Mouse (Mus musculus): ENCODE data around the gene Tmprss12.
"Not testable (repeated sequence)": the region's sequence is repeated elsewhere in the genome, so short reads cannot be mapped to it uniquely, and the experiment has no call there.

Gene Tmprss12

GRCm38 (mm10) chr15:100273791-100274308 is 6.8 kb upstream of the Tmprss12 start:
- not testable (repeated sequence) for DNase-seq (ENCODE audit: low spot score)

- DNase-seq (ENCODE audit: low spot score) = no peak
Measured at GRCm38 (mm10) chr15:100274790-100275559, 5.7 kb upstream of the Tmprss12 start.

GRCm38 (mm10) chr15:100276403-100276802 is 4.2 kb upstream of the Tmprss12 start:
- no peak for DNase-seq (ENCODE audit: low spot score)

DNA sequence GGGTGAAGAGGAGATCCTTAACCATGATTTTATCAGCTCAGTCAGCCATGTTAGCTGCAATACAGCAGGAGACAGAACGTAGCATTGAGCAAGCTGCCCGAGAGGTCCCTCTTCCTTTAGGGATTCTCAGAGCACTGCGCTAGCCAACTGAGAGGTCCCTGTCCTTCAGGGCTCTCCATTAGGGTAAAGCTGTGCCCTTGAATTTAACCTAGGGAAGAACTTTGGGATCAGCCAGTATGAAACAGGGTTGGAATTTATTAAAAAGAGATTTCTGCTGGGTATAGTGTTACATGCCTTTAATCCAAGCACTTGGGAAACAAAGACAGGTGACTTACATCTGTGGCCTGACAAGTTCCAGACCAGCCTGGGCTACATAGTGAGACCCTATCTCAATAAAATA is 3.1 kb upstream of the Tmprss12 start:
- no peak for DNase-seq (ENCODE audit: low spot score)

DNA sequence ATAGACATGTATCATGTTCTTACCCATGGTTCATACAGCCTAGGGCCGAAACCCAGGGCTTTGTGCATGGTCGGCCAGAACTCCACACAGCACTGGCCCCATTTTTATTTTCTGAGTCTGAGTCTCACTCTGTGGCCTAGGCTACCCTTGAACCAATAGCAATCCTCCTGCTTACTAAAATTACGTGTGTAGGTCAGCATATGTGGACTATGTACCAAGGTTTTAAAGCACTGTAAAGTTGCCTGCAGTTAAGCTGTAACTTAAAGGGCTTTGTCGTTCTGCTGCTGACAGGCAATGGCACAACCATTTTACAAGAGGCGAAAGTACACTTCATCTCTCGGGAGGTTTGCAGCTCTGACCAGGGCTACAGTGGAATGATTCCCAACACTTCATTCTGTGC is 8.3 kb downstream of the Tmprss12 start:
- DNase-seq (ENCODE audit: low spot score) = no peak

GRCm38 (mm10) chr15:100290858-100291257 is 10.2 kb downstream of the Tmprss12 start:
- DNase-seq (ENCODE audit: low spot score) = no peak

DNA sequence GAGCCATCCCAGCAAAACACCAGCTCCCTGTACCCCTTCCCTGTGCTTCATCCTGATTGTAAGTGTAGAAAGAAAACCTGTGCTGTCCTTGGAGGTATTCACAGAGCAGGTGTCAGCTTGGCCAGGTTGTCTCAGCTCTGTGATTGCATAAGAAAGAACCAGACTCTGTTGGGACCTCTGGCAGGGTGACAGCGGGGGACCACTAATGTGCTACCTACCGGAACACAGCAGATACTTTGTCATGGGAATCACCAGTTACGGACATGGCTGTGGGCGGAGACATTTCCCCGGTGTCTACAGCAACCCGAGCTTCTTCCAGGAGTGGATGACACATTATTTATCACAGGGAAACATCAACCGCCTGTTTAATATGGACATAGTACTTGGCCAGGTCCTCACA is 11.7 kb downstream of the Tmprss12 start:
- DNase-seq (ENCODE audit: low spot score) = no peak

DNA sequence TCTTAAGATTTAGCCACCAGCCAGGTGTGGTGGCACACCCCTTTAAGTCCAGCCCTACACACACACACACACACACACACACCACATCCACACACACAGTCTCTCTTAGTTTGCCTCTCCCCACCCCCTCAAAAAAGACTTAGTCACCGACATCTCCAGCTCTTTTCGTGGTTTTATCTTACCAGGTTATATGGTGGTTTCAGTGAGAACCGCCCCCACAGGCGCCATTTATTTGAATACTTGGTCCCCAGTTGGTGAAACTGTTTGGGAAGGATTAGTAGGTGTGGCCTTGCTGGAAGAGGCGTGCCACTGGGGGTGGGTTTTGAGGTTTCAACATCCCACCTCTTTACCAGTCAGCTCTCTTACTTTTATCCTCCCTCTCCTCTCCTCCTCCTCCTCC is 17.2 kb downstream of the Tmprss12 start:
- DNase-seq (ENCODE audit: low spot score) = no peak

GRCm38 (mm10) chr15:100300499-100300898 is 19.9 kb downstream of the Tmprss12 start:
- DNase-seq (ENCODE audit: low spot score) = no peak

DNA sequence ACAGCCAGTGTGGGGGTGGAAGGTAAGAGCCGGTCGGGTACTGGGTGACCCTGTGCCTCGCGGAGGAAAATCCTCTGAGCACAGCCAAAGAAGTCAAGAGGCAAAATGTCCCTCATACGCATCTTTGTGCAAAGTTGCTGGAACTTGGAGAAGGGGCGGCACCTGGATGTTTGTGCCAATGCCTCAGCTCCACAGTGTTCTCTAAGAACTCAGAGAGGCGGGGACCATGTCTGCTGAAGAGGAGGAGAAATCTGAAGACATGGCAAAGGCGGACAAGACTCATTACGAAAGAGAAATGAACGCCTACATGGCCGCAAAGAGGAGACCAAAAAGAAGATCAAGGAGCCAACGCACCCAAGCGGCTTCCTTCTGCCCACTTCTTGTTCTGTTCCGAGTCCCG is 20.9 kb downstream of the Tmprss12 start:
- DNase-seq (ENCODE audit: low spot score) = no peak

DNA sequence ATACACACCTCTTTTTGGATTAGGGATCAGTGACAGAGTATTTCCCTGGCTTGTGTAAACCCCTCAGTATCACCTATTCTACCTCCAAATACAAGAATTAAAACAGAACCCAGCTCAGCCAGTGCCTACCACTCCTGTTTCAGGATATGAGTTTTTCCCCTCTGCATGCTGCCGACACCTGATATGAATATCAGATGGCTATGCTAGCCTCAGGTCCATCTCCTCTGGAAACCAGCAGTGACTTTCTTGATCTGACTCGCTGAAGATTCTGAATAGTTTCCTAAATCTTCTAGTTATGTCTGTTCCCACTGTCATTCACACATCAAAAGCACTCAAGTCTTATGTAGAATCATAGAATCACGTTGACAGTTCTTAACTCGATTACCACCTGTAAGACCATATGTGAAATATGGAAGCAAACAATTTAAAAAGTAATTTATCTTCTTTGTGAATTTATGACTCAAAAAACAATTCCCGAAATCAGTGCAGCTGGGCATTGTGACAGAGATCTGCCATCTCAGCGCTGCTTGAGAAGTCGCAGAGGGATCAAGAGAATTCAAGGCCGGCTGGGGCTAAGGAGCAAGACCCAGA is 22.9 kb downstream of the Tmprss12 start:
- no peak for DNase-seq (ENCODE audit: low spot score)

- peak; percentile 88 for DNase-seq (ENCODE audit: low spot score)
Measured at GRCm38 (mm10) chr15:100304019-100304991, 23.7 kb downstream of the Tmprss12 start, which contains the start of gene Mettl7a1. Mettl7a1 (plus strand) TSS chr15:100304140.

- DNase-seq (ENCODE audit: low spot score) = no peak
Measured at GRCm38 (mm10) chr15:100306201-100306600, 25.6 kb downstream of the Tmprss12 start.

DNA sequence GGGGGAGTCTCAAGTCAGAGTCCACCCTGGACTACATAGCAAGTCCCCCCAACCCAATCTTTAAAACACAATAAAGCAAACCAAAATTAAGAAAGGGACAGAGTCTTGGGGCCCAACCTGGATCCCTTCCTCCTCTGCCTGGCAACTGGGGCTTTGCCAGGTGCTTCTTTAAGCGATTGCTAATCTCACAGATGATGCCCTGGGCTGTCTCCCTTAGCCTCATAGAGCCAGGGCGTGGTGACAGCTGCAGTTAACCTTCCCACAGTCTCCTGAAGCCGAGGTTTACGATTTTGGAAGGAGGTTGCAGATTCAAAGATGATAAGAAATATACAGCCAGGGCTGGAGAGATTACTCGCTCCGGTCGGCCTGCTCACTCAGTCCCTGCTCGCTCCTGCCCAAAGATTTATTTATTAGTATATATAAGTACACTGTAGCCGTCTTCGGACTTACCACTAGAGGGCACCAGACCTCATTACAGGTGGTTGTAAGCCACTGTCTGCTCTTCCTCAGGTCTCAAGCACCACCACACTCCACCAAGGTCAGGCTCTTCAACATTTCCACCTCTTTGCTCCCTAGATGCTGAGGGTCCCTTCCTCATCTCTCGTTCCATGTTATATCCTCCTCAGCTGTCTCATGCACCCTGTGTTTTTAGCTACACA is 26.9 kb downstream of the Tmprss12 start:
- DNase-seq (ENCODE audit: low spot score) = not testable (repeated sequence)

GRCm38 (mm10) chr15:100312346-100312745 is 31.7 kb downstream of the Tmprss12 start:
- DNase-seq (ENCODE audit: low spot score) = no peak

- no peak for DNase-seq (ENCODE audit: low spot score)
Measured at GRCm38 (mm10) chr15:100314448-100315145, 34.0 kb downstream of the Tmprss12 start.

DNA sequence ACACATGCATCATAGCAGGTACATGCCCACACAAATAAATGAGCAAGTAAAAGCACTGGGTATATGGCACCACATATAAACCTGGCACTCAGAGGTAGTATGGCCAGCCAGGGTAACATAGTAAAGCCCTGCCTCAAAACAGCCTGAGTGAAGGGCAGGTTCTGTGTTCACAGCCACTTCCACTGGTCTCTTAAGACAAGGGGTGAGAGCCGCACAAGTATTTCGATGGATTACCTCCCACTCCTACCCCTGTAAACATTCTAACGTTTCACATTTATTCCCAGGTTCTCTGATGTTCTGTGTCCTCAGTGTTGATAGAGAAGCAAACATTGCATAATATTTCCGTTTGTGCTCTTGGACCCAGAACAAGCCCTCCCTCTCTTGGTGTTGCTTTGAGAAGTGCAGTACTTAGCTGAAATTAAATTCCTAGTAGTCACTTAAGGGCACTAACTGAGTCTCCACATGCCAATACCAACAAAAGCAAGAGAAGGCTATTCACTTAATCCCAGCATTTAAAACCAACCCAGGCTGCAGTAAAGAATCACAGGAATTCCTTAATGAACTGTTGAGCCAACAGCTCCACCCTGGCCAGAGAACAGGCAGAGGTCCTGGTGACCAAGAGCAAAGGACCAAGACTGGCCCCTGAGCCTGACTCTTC is 37.5 kb downstream of the Tmprss12 start:
- peak; percentile 36 for DNase-seq (ENCODE audit: low spot score)

DNA sequence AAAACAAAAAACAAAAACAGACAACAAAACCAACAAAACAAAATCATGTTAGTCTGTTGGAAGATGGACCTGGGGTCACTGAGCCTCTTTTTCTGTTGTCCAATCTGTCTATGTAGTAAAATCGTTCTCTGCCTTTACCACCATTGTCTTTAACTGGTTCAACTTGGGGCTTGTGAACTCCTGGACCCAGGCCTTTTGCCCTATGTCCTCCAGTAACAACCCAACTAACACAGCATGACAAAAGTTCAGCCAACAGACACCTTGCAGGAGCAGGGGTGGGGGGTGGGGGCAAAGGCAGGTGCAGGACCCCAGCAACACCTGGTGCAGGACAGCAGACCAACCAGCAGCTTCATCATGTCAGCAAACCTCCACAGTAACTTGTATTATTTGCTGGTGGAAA is 39.2 kb downstream of the Tmprss12 start:
- no peak for DNase-seq (ENCODE audit: low spot score)

- DNase-seq (ENCODE audit: low spot score) = peak; percentile 47
Measured at GRCm38 (mm10) chr15:100320295-100320905, 39.8 kb downstream of the Tmprss12 start.

GRCm38 (mm10) chr15:100321134-100321533 is 40.5 kb downstream of the Tmprss12 start:
- peak; percentile 51 for DNase-seq (ENCODE audit: low spot score)
